Mouse (Mus musculus): ENCODE measurements around the gene Epn1. TPM values are rescaled to one million over a fixed set of nuclear protein-coding genes. Genes with fewer than 3 reads are reported as not detected.

Epn1 gene
- polyA plus RNA-seq, 1 experiment from 2014 or later = 41.0 TPM

- H3K4me3 ChIP-seq (ENCODE audit: low read depth, low read length) = peak within 1 kb of the TSS; percentile 17
- 18% methylated on average over 42 of the region's 42 CpGs for WGBS
- TF ChIP-seq EP300 (optimal IDR thresholded peaks at IDR 0.05) (no peak), CTCF (IDR thresholded peaks at IDR 0.05; ENCODE audit: low read depth) (peak; percentile 86)
- H3K4me2 ChIP-seq (replicated peaks; ENCODE audit: low read depth) = peak within 1 kb of the TSS; percentile 59
- H3K9me3 ChIP-seq (ENCODE audit: control insufficient read depth, low read length) = no peaks in the 10 kb centered on the region
- no peak within 1 kb of the TSS for H3K9ac ChIP-seq (ENCODE audit: low read length)
- ATAC-seq (ENCODE audit: low FRiP score, low TSS enrichment) (peak; percentile 76; the same call in 1 of the 2 replicates), DNase-seq (ENCODE audit: low spot score) (peak; percentile 80)
- no peaks in the 10 kb centered on the region for H3K27me3 ChIP-seq (ENCODE audit: control insufficient read depth, insufficient read depth, low read length)
- H3K36me3 ChIP-seq (ENCODE audit: control insufficient read depth, insufficient read depth, low read length) = no peaks in the 10 kb centered on the region
- H3K27ac ChIP-seq (replicated peaks) = no peak within 1 kb of the TSS
- H3K4me1 ChIP-seq (replicated peaks; ENCODE audit: control insufficient read depth, insufficient read depth) = no peaks in the 10 kb centered on the region
Observed at GRCm38 (mm10) chr7:5125549-5126406, 45.7 kb downstream of the Epn1 start, which contains the start of gene Rasl2-9. Gene Rasl2-9, minus strand, starts transcription at chr7:5125950.

Small RNAs within 50 kb of the gene (microRNA-seq; reads per million reads assigned to microRNA genes)
- not detected for gene Gm26217

Other genes starting within 250 kb of the Epn1 start
- 0.15 and 0.16 TPM in 2 replicates for gene Shisa7, start 235.5 kb upstream of the Epn1 start, polyA plus RNA-seq (2015; fragmentation: Nextera tagmentation; extraction: Ambion mirVana)
- 17.5 and 21.7 TPM in 2 replicates for gene Isoc2b, start 210.0 kb upstream of the Epn1 start, polyA plus RNA-seq (2015; fragmentation: Nextera tagmentation; extraction: Ambion mirVana)
- gene Isoc2a, start 203.1 kb upstream of the Epn1 start, polyA plus RNA-seq (2015; fragmentation: Nextera tagmentation; extraction: Ambion mirVana) = 0.56 and 0.67 TPM in 2 replicates
- not detected in 2 replicates for gene Gm36210, start 173.7 kb upstream of the Epn1 start, polyA plus RNA-seq (2015; fragmentation: Nextera tagmentation; extraction: Ambion mirVana)
- gene Zfp628, start 165.0 kb upstream of the Epn1 start, polyA plus RNA-seq (2015; fragmentation: Nextera tagmentation; extraction: Ambion mirVana) = 1.8 and 1.9 TPM in 2 replicates
- gene Nat14, start 158.2 kb upstream of the Epn1 start, polyA plus RNA-seq (2015; fragmentation: Nextera tagmentation; extraction: Ambion mirVana) = 2.3 and 2.5 TPM in 2 replicates
- 1.3 and 1.9 TPM in 2 replicates for gene Ssc5d, start 154.4 kb upstream of the Epn1 start, polyA plus RNA-seq (2015; fragmentation: Nextera tagmentation; extraction: Ambion mirVana)
- 0.15 TPM in 1 of 2 replicates, not detected in the other for gene Sbk2, start 115.8 kb upstream of the Epn1 start, polyA plus RNA-seq (2015; fragmentation: Nextera tagmentation; extraction: Ambion mirVana)
- gene Sbk3, start 109.1 kb upstream of the Epn1 start, polyA plus RNA-seq (2015; fragmentation: Nextera tagmentation; extraction: Ambion mirVana) = 0.04 TPM in 1 of 2 replicates, not detected in the other
- gene Zfp579, start 84.1 kb upstream of the Epn1 start, polyA plus RNA-seq (2015; fragmentation: Nextera tagmentation; extraction: Ambion mirVana) = 10.9 and 15.0 TPM in 2 replicates
- 14.0 and 16.3 TPM in 2 replicates for gene Zfp524, start 65.8 kb upstream of the Epn1 start, polyA plus RNA-seq (2015; fragmentation: Nextera tagmentation; extraction: Ambion mirVana)
- gene Fiz1, start 65.5 kb upstream of the Epn1 start, polyA plus RNA-seq (2015; fragmentation: Nextera tagmentation; extraction: Ambion mirVana) = 14.9 and 17.8 TPM in 2 replicates
- 3.3 and 3.7 TPM in 2 replicates for gene Gm44973, start 64.7 kb upstream of the Epn1 start, polyA plus RNA-seq (2015; fragmentation: Nextera tagmentation; extraction: Ambion mirVana)
- gene Zfp865, start 59.9 kb upstream of the Epn1 start, polyA plus RNA-seq (2015; fragmentation: Nextera tagmentation; extraction: Ambion mirVana) = 2.2 and 2.3 TPM in 2 replicates
- 13.6 and 14.6 TPM in 2 replicates for gene Ccdc106, start 59.7 kb upstream of the Epn1 start, polyA plus RNA-seq (2015; fragmentation: Nextera tagmentation; extraction: Ambion mirVana)
- gene 4632433K11Rik, start 46.1 kb upstream of the Epn1 start, polyA plus RNA-seq (2015; fragmentation: Nextera tagmentation; extraction: Ambion mirVana) = not detected in 2 replicates
- gene Zfp784, start 41.8 kb upstream of the Epn1 start, polyA plus RNA-seq (2015; fragmentation: Nextera tagmentation; extraction: Ambion mirVana) = 4.1 and 4.3 TPM in 2 replicates
- 21.0 and 21.6 TPM in 2 replicates for gene Zfp580, start 28.7 kb upstream of the Epn1 start, polyA plus RNA-seq (2015; fragmentation: Nextera tagmentation; extraction: Ambion mirVana)
- gene U2af2, start 18.1 kb upstream of the Epn1 start, polyA plus RNA-seq (2015; fragmentation: Nextera tagmentation; extraction: Ambion mirVana) = 49.2 and 50.1 TPM in 2 replicates
- gene Rfpl4, start 36.7 kb downstream of the Epn1 start, polyA plus RNA-seq (2015; fragmentation: Nextera tagmentation; extraction: Ambion mirVana) = not detected in 2 replicates
- gene Rasl2-9, start 45.7 kb downstream of the Epn1 start, polyA plus RNA-seq (2015; fragmentation: Nextera tagmentation; extraction: Ambion mirVana) = 0.35 and 0.50 TPM in 2 replicates
- 0.01 TPM in 1 of 2 replicates, not detected in the other for gene Vmn1r55, start 69.4 kb downstream of the Epn1 start, polyA plus RNA-seq (2015; fragmentation: Nextera tagmentation; extraction: Ambion mirVana)
- not detected in 2 replicates for gene Vmn1r56, start 116.5 kb downstream of the Epn1 start, polyA plus RNA-seq (2015; fragmentation: Nextera tagmentation; extraction: Ambion mirVana)
- gene Vmn1r57, start 138.3 kb downstream of the Epn1 start, polyA plus RNA-seq (2015; fragmentation: Nextera tagmentation; extraction: Ambion mirVana) = not detected in 2 replicates

Data from stomach, postnatal 0 days (tissue).